Mouse (Mus musculus) heart, embryonic 10.5 days (tissue): ENCODE results near the gene Rgl3. TPM values are rescaled to one million over a fixed set of nuclear protein-coding genes. Genes with fewer than 3 reads are reported as not detected.

ENCODE experiments used
- DNase-seq: peaks from one replicate; pipeline ENCODE4 v3.0.0-alpha.2; 2017; ENCODE audit warnings: low spot score
- H3K27ac ChIP-seq: fragments of 300-500 bp; sonication (generic); 2 replicates; pipeline ENCODE4 v1.5.1; 2016; ENCODE audit warnings: mild to moderate bottlenecking
- H3K27me3 ChIP-seq: fragments of 300-500 bp; sonication (generic); 2 replicates; pipeline ENCODE4 v1.6.1; 2016; ENCODE audit warnings: mild to moderate bottlenecking; ENCODE audit not compliant: poor library complexity, insufficient read depth, severe bottlenecking
- H3K36me3 ChIP-seq: fragments of 300-500 bp; sonication (generic); 2 replicates; pipeline ENCODE4 v1.6.1; 2016; ENCODE audit warnings: mild to moderate bottlenecking, moderate library complexity
- H3K4me1 ChIP-seq: fragments of 300-500 bp; sonication (generic); 2 replicates; pipeline ENCODE4 v1.6.1; 2016; ENCODE audit warnings: mild to moderate bottlenecking
- H3K4me3 ChIP-seq: fragments of 300-500 bp; sonication (generic); 2 replicates; pipeline ENCODE4 v1.5.1; 2016; ENCODE audit warnings: mild to moderate bottlenecking, moderate library complexity
- H3K9me3 ChIP-seq: fragments of 300-500 bp; sonication (generic); 2 replicates; pipeline ENCODE4 v1.6.1; 2016; ENCODE audit warnings: mild to moderate bottlenecking, moderate library complexity
- WGBS: fragments of 180-500 bp; shearing (Covaris S2); methylation state at CpG from one replicate; pipeline ENCODE4 v1.1.7; 2016; 5-methylcytosine and 5-hydroxymethylcytosine counted together
- polyA plus RNA-seq: library from polyadenylated mRNA; unstranded; fragments of >200 nt; fragmentation: Nextera tagmentation; extraction: Ambion mirVana; gene quantifications from 2 replicates; pipeline ENCODE4 v1.2.1, GENCODE M21; 2016

Gene Rgl3
- polyA plus RNA-seq, 1 experiment from 2014 or later, result 2.3 TPM

GRCm38 (mm10) chr9:22002194-22003162, 13.2 kb upstream of the Rgl3 start, which contains the start of the genes Ccdc151 and Prkcsh:
Gene Ccdc151 (minus strand): TSS chr9:22002634.
Gene Prkcsh (plus strand): TSS chr9:22002806.
- Histone ChIP-seq H3K27ac (peak within 1 kb of the TSS; percentile 87), H3K9me3 (no peaks in the 10 kb centered on the region), H3K27me3 (peaks cover 8% of the 10 kb centered on the region; the same call in 1 of the 2 replicates), H3K4me3 (peak within 1 kb of the TSS; percentile 83), H3K36me3 (peaks cover 36% of the 10 kb centered on the region), H3K4me1 (peaks cover 24% of the 10 kb centered on the region)
- WGBS, result 7% methylated on average over 57 of the region's 57 CpGs
- DNase-seq, result peak; percentile 100

DNA sequence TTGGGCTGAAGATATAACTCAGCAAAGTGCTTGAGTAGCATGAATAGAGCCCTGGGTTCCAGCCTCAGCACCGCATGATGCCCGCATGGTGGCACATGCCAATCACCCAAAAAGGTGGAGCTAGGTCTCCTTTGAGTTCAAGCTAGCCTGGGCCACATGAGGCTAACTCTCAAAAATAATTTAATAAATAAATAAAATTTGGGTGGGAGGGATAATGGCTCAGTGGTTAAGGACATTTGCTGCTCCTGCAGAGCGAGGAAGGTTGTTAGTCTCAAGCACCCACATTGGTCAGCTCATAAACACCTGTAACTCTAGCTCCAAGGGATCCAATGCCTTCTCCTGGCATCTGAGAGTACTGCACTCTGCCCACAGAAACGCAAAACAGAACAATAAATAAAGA, 12.4 kb upstream of the Rgl3 start:
- no peak for DNase-seq
- H3K4me3 ChIP-seq, result no peak overlapping the region
- no peaks in the 10 kb centered on the region for H3K9me3 ChIP-seq
- H3K4me1 ChIP-seq, result peaks cover 24% of the 10 kb centered on the region
- H3K27me3 ChIP-seq, result peaks cover 8% of the 10 kb centered on the region; the same call in 1 of the 2 replicates
- 89% methylated on average over 4 of the region's 4 CpGs for WGBS
- peaks cover 27% of the 10 kb centered on the region for H3K36me3 ChIP-seq
- no peak overlapping the region for H3K27ac ChIP-seq

GRCm38 (mm10) chr9:22000296-22000695, 11.1 kb upstream of the Rgl3 start:
- H3K36me3 ChIP-seq, result peaks cover 14% of the 10 kb centered on the region
- DNase-seq, result no peak
- H3K4me3 ChIP-seq, result no peak overlapping the region
- no peaks in the 10 kb centered on the region for H3K9me3 ChIP-seq
- 83% methylated on average over 6 of the region's 6 CpGs for WGBS
- H3K27me3 ChIP-seq, result peaks cover 8% of the 10 kb centered on the region; the same call in 1 of the 2 replicates
- no peak overlapping the region for H3K27ac ChIP-seq
- H3K4me1 ChIP-seq, result peaks cover 24% of the 10 kb centered on the region

- Histone ChIP-seq H3K9me3 (no peaks in the 10 kb centered on the region), H3K27ac (no peak overlapping the region), H3K27me3 (peaks cover 47% of the 10 kb centered on the region), H3K36me3 (no peaks in the 10 kb centered on the region), H3K4me3 (no peak overlapping the region), H3K4me1 (no peaks in the 10 kb centered on the region)
- 80% methylated on average over 3 of the region's 3 CpGs for WGBS
- DNase-seq, result no peak
Measured at GRCm38 (mm10) chr9:21996178-21996867, 7.1 kb upstream of the Rgl3 start.

DNA sequence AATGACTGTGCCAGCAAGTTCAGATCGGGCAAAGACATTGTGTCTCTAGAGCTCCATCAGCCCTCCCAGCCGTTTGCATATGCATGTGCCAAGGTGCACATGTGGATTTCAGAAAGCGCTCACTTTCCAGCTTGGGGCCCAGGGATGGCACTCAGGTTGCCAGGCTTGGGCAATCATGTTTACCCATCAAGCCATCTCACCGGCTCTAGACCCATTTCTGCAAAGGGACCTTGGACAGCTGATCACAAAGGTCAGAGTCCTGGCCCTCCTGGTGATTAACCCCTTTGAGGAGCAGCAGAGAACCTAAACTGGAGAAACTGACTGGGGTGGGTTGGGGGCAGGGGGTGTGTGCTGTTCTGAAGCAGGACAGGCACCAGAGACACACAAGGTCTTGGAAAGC, 3.0 kb upstream of the Rgl3 start:
- Histone ChIP-seq H3K4me1 (peaks cover 24% of the 10 kb centered on the region), H3K36me3 (no peaks in the 10 kb centered on the region)
- WGBS, result 79% methylated on average over 4 of the region's 4 CpGs

DNA sequence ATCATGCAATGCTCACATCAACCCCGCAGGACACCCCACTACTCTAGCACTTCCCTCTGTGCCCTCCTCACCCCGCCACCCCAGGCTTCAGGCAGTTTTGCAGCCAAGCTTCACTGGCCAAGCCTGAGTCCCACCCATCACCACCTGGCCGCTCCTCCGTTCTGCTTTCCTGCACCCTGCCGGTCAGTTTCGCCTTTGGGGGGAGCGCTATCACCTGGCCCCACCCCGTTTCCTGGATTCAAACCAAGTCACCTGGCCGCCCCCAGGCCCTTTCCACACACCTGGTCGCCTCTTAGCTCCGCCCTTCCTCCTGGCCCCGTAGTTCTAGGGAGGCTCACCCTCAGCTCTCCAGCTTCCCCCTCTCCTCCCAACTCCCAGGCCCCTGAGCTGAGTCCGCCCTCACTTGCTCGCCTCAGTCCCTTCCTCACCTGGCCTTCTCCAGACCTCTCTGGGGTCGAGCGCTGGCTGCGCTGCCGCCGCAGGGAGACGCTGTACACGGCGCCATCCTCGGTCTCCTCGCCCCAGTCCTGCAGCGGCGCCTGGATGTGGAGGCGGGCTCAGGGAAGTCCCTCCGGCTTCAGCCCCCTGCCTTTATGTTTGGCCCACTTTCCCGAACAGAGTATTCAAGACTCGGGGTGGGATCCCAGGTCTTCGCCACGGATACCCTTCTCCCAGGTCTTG, 685 bp downstream of the Rgl3 start:
- 2% methylated on average over 32 of the region's 32 CpGs for WGBS
- no peaks in the 10 kb centered on the region for H3K9me3 ChIP-seq

More for the DNA sequence above, 3.0 kb upstream of the Rgl3 start:
- Histone ChIP-seq H3K27ac (no peak overlapping the region), H3K9me3 (no peaks in the 10 kb centered on the region), H3K27me3 (peaks cover 80% of the 10 kb centered on the region), H3K4me3 (no peak overlapping the region)
- DNase-seq, result no peak

GRCm38 (mm10) chr9:21987592-21988342, 1.5 kb downstream of the Rgl3 start:
- Histone ChIP-seq H3K27me3 (peaks cover 100% of the 10 kb centered on the region), H3K4me3 (peak overlapping the region; percentile 64), H3K36me3 (no peaks in the 10 kb centered on the region), H3K9me3 (no peaks in the 10 kb centered on the region), H3K4me1 (peaks cover 24% of the 10 kb centered on the region), H3K27ac (no peak overlapping the region)
- 5% methylated on average over 36 of the region's 36 CpGs for WGBS
- DNase-seq, result no peak

More for the DNA sequence above, 685 bp downstream of the Rgl3 start:
- H3K27me3 ChIP-seq, result peaks cover 100% of the 10 kb centered on the region
- peaks cover 24% of the 10 kb centered on the region for H3K4me1 ChIP-seq
- no peak overlapping the region; the same call in 1 of the 2 replicates for H3K27ac ChIP-seq
- H3K4me3 ChIP-seq, result peak overlapping the region; percentile 64
- H3K36me3 ChIP-seq, result no peaks in the 10 kb centered on the region
- no peak for DNase-seq

DNA sequence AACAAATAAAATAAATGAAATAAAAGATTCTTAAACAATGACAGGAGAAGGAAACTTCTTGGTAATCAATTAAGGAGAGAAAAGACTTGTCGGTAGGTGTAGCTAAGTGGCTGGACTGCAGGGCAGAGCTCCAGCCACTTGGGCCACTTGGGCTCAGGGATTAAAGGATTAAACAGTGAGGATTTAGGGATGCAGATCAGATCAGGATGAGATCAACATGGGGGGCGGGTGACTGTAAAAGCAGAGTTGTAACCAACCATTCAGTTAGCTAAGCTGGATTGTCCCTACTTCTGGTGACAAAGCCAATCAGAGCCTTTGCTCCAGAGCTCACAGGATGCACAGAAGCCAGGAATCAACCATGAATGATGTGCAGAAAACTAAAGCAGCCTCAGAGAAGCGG, 5.3 kb downstream of the Rgl3 start:
- WGBS, result 14% methylated on average over 3 of the region's 3 CpGs
- no peak overlapping the region for H3K4me3 ChIP-seq
- H3K27me3 ChIP-seq, result peaks cover 100% of the 10 kb centered on the region
- no peak for DNase-seq
- H3K4me1 ChIP-seq, result peaks cover 7% of the 10 kb centered on the region
- 0 out of 2 replicates have a peak, but pooled peaks cover 2% of the 10 kb centered on the region for H3K36me3 ChIP-seq
- no peak overlapping the region for H3K27ac ChIP-seq
- H3K9me3 ChIP-seq, result no peaks in the 10 kb centered on the region

DNA sequence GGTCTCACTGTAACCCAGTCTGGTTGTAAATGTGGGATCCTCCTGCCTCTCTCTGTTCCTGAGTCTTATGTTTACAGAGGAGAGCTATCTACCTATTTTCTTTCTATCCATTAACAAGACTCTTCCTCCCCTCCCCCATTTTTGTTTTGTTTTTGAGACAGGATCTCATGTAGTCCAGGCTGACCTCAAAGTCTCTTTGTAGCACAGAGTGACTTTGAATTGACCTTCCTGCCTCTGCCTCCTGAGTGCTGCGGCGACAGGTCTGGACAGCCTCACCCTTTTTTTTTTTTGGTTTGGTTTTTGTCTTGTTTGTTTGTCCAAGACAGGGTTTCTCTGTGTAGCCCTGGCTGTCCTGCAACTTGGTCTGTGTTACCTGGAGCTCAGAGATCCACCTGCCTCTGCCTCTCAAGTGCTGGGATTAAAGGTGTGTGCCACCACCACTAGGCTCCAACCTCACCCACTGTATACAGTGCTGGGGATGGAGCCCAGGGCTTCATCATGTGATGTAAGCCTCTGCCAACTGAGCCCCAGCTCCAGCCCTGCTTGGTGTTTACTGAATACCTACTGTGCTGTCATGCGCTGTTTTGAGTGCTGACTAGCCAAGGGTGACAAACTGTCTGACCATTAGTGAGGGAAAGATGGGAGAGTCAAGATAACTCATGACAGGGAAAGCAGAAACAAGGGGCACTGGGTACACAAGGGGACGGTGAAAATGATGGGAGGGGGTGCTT, 10.7 kb downstream of the Rgl3 start:
- H3K27me3 ChIP-seq, result peaks cover 67% of the 10 kb centered on the region
- WGBS, result 80% methylated on average over 4 of the region's 4 CpGs
- H3K36me3 ChIP-seq, result 0 out of 2 replicates have a peak, but pooled peaks cover 2% of the 10 kb centered on the region

DNA sequence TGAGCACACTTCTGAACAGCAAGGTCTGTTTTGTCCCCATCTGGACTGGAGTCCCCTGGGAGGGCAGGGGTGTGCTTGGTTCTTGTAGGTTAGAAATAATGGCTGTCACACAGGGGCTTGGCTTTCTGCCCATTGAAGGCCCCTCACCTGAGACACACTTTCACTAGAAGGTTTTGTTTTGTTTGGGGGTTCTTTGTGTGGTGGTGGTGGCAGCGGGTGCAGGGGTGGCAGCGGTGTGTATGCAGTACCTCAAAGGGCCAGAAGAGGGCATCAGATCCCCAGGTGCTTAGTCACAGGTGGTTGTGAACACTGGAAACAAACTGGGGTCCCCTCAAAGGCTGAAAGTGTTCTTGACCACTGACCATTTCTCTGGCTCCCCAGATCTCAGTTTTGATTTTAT, 11.3 kb downstream of the Rgl3 start:
- Histone ChIP-seq H3K27me3 (peaks cover 61% of the 10 kb centered on the region), H3K36me3 (0 out of 2 replicates have a peak, but pooled peaks cover 2% of the 10 kb centered on the region), H3K9me3 (no peaks in the 10 kb centered on the region), H3K4me1 (no peaks in the 10 kb centered on the region), H3K4me3 (no peak overlapping the region), H3K27ac (no peak overlapping the region)
- DNase-seq, result no peak
- 17% methylated on average over 2 of the region's 2 CpGs for WGBS

More for the DNA sequence above, 10.7 kb downstream of the Rgl3 start:
- Histone ChIP-seq H3K27ac (no peak overlapping the region), H3K4me3 (no peak overlapping the region), H3K4me1 (no peaks in the 10 kb centered on the region), H3K9me3 (no peaks in the 10 kb centered on the region)
- no peak for DNase-seq

DNA sequence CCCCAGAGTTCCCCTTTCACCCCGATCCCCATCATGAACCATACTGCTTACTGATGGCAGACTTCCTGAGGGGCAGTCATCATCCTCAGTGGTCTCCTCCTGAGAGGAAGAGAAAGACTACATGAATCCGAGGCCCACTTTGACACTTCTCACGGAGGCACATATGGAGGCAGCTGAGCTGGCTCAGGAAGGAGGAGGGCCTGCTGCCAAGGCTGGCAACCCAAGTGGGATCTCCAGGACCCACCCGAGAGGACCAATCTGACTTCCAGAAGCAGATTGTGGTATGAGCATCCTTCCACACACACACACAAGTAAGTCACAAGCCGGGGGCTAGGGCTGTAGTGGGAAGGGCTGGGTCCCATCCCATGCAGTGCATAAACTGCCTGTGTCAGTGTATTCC, 11.9 kb downstream of the Rgl3 start:
- H3K27me3 ChIP-seq, result peaks cover 55% of the 10 kb centered on the region
- no peak overlapping the region for H3K27ac ChIP-seq
- DNase-seq, result no peak
- 86% methylated on average over 5 of the region's 5 CpGs for WGBS
- 0 out of 2 replicates have a peak, but pooled peaks cover 2% of the 10 kb centered on the region for H3K36me3 ChIP-seq
- H3K9me3 ChIP-seq, result no peaks in the 10 kb centered on the region
- no peak overlapping the region for H3K4me3 ChIP-seq
- no peaks in the 10 kb centered on the region for H3K4me1 ChIP-seq
